Mouse (Mus musculus) kidney, embryonic 16.5 days (tissue): ENCODE measurements around the gene Arhgef6. TPM values are rescaled to one million over a fixed set of nuclear protein-coding genes. Genes with fewer than 3 reads are reported as not detected.

Experiments
- ATAC-seq: fragments of 200-750 bp; cut with Nextera tagmentation; 2 replicates; pipeline ENCODE4 v1.8.0; 2017; ENCODE audit warnings: moderate TSS enrichment; ENCODE audit not compliant: low FRiP score, low TSS enrichment
- H3K27ac ChIP-seq: fragments of 300-500 bp; sonication (generic); 2 replicates; pipeline ENCODE4 v1.5.1; 2014; ENCODE audit warnings: low read length
- H3K27me3 ChIP-seq: fragments of 300-500 bp; sonication (generic); 2 replicates; pipeline ENCODE4 v1.6.1; 2014; ENCODE audit warnings: low read length, control low read depth, mixed read lengths; ENCODE audit not compliant: insufficient read depth
- H3K36me3 ChIP-seq: fragments of 300-500 bp; sonication (generic); 2 replicates; pipeline ENCODE4 v1.6.1; 2014; ENCODE audit warnings: low read length, control low read depth, mixed read lengths; ENCODE audit not compliant: insufficient read depth
- H3K4me1 ChIP-seq: fragments of 300-500 bp; sonication (generic); 2 replicates; pipeline ENCODE4 v1.6.1; 2014; ENCODE audit warnings: low read length, control low read depth, mixed read lengths; ENCODE audit not compliant: insufficient read depth
- H3K4me2 ChIP-seq: fragments of 300-500 bp; sonication (generic); replicated peaks from 2 replicates; pipeline ENCODE4 v1.6.1; 2014; ENCODE audit warnings: low read depth, low read length
- H3K4me3 ChIP-seq: fragments of 300-500 bp; sonication (generic); 2 replicates; pipeline ENCODE4 v1.5.1; 2014; ENCODE audit warnings: mild to moderate bottlenecking, low read length
- H3K9ac ChIP-seq: fragments of 300-500 bp; sonication (generic); replicated peaks from 2 replicates; pipeline ENCODE4 v1.6.1; 2014; ENCODE audit warnings: low read length
- H3K9me3 ChIP-seq: fragments of 300-500 bp; sonication (generic); 2 replicates; pipeline ENCODE4 v1.6.1; 2016; ENCODE audit warnings: low read length, control low read depth
- WGBS: fragments of 180-500 bp; shearing (Covaris S2); extraction: QIAGEN DNeasy Blood & Tissue Kit; methylation state at CpG from one replicate; pipeline ENCODE4 v1.1.7; 2014; 5-methylcytosine and 5-hydroxymethylcytosine counted together
- polyA plus RNA-seq: library from polyadenylated mRNA; unstranded; fragments of >200 nt; fragmentation: Nextera tagmentation; extraction: Ambion mirVana; gene quantifications from 2 replicates; pipeline ENCODE4 v1.2.1, GENCODE M21; 2015

Gene Arhgef6
- polyA plus RNA-seq, 1 experiment from 2014 or later: 3.9 TPM

- Histone ChIP-seq H3K4me2 (no peak overlapping the region), H3K4me1 (no peaks in the 10 kb centered on the region), H3K27me3 (no peaks in the 10 kb centered on the region), H3K36me3 (no peaks in the 10 kb centered on the region), H3K9ac (no peak overlapping the region), H3K9me3 (no peaks in the 10 kb centered on the region), H3K27ac (no peak overlapping the region), H3K4me3 (no peak overlapping the region)
- no peak for ATAC-seq
- 81% methylated on average over 3 of the region's 3 CpGs for WGBS
Measured at GRCm38 (mm10) chrX:57304784-57305287, 33.7 kb downstream of the Arhgef6 start.

- 74% methylated on average over 8 of the region's 8 CpGs for WGBS
- Histone ChIP-seq H3K4me2 (no peak overlapping the region), H3K27me3 (no peaks in the 10 kb centered on the region), H3K27ac (no peak overlapping the region), H3K4me1 (no peaks in the 10 kb centered on the region), H3K4me3 (no peak overlapping the region), H3K9ac (no peak overlapping the region), H3K9me3 (no peaks in the 10 kb centered on the region), H3K36me3 (no peaks in the 10 kb centered on the region)
- ATAC-seq: no peak
Measured at GRCm38 (mm10) chrX:57303188-57303878, 35.2 kb downstream of the Arhgef6 start.

- Histone ChIP-seq H3K4me1 (no peaks in the 10 kb centered on the region), H3K4me2 (no peak overlapping the region), H3K9ac (no peak overlapping the region), H3K36me3 (no peaks in the 10 kb centered on the region), H3K9me3 (no peaks in the 10 kb centered on the region), H3K27ac (no peak overlapping the region), H3K27me3 (no peaks in the 10 kb centered on the region), H3K4me3 (no peak overlapping the region)
- no peak for ATAC-seq
- 63% methylated on average over 7 of the region's 7 CpGs for WGBS
Measured at GRCm38 (mm10) chrX:57298946-57299345, 39.6 kb downstream of the Arhgef6 start.

GRCm38 (mm10) chrX:57288458-57288857 is 50.1 kb downstream of the Arhgef6 start:
- no peaks in the 10 kb centered on the region for H3K4me1 ChIP-seq
- no peaks in the 10 kb centered on the region for H3K27me3 ChIP-seq
- no peaks in the 10 kb centered on the region for H3K36me3 ChIP-seq
- no peaks in the 10 kb centered on the region for H3K9me3 ChIP-seq
- H3K27ac ChIP-seq: no peak overlapping the region
- no peak overlapping the region for H3K4me3 ChIP-seq
- no peak overlapping the region for H3K9ac ChIP-seq
- no peak overlapping the region for H3K4me2 ChIP-seq
- WGBS: 67% methylated on average over 3 of the region's 3 CpGs
- ATAC-seq: no peak

GRCm38 (mm10) chrX:57286281-57286680 is 52.2 kb downstream of the Arhgef6 start:
- H3K4me3 ChIP-seq: no peak overlapping the region
- H3K4me1 ChIP-seq: no peaks in the 10 kb centered on the region
- H3K27me3 ChIP-seq: no peaks in the 10 kb centered on the region
- no peak for ATAC-seq
- no peak overlapping the region for H3K9ac ChIP-seq
- no peak overlapping the region for H3K27ac ChIP-seq
- H3K36me3 ChIP-seq: no peaks in the 10 kb centered on the region
- WGBS: 61% methylated on average over 9 of the region's 9 CpGs
- no peak overlapping the region for H3K4me2 ChIP-seq
- no peaks in the 10 kb centered on the region for H3K9me3 ChIP-seq

- no peak for ATAC-seq
- no peaks in the 10 kb centered on the region for H3K36me3 ChIP-seq
- H3K4me1 ChIP-seq: no peaks in the 10 kb centered on the region
- no peak overlapping the region for H3K4me3 ChIP-seq
- no peaks in the 10 kb centered on the region for H3K9me3 ChIP-seq
- 96% methylated on average over 3 of the region's 3 CpGs for WGBS
- no peaks in the 10 kb centered on the region for H3K27me3 ChIP-seq
- no peak overlapping the region for H3K4me2 ChIP-seq
- no peak overlapping the region for H3K9ac ChIP-seq
- H3K27ac ChIP-seq: no peak overlapping the region
Measured at GRCm38 (mm10) chrX:57282184-57282583, 56.3 kb downstream of the Arhgef6 start.

GRCm38 (mm10) chrX:57277560-57278335 is 60.8 kb downstream of the Arhgef6 start:
- H3K27me3 ChIP-seq: no peaks in the 10 kb centered on the region
- ATAC-seq: peak; percentile 23; the same call in 1 of the 2 replicates
- H3K9me3 ChIP-seq: no peaks in the 10 kb centered on the region
- H3K27ac ChIP-seq: no peak overlapping the region
- no peaks in the 10 kb centered on the region for H3K36me3 ChIP-seq
- no peak overlapping the region for H3K4me3 ChIP-seq
- H3K4me1 ChIP-seq: no peaks in the 10 kb centered on the region
- peak overlapping the region; percentile 36; the same call in 1 of the 2 replicates for H3K9ac ChIP-seq
- no peak overlapping the region for H3K4me2 ChIP-seq
- 50% methylated on average over 6 of the region's 6 CpGs for WGBS

GRCm38 (mm10) chrX:57263515-57263914 is 75.0 kb downstream of the Arhgef6 start:
- 74% methylated on average over 4 of the region's 4 CpGs for WGBS
- H3K4me2 ChIP-seq: no peak overlapping the region
- no peak overlapping the region for H3K4me3 ChIP-seq
- no peaks in the 10 kb centered on the region for H3K4me1 ChIP-seq
- no peaks in the 10 kb centered on the region for H3K36me3 ChIP-seq
- no peak for ATAC-seq
- no peak overlapping the region for H3K27ac ChIP-seq
- H3K9ac ChIP-seq: no peak overlapping the region
- no peaks in the 10 kb centered on the region; the same call in 1 of the 2 replicates for H3K27me3 ChIP-seq
- no peaks in the 10 kb centered on the region for H3K9me3 ChIP-seq

- Histone ChIP-seq H3K4me3 (no peak overlapping the region), H3K9ac (no peak overlapping the region), H3K4me2 (no peak overlapping the region), H3K27ac (no peak overlapping the region), H3K36me3 (no peaks in the 10 kb centered on the region), H3K9me3 (no peaks in the 10 kb centered on the region), H3K27me3 (no peaks in the 10 kb centered on the region; the same call in 1 of the 2 replicates), H3K4me1 (no peaks in the 10 kb centered on the region)
- no peak for ATAC-seq
- WGBS: 56% methylated on average over 2 of the region's 2 CpGs
Measured at GRCm38 (mm10) chrX:57260744-57261143, 77.8 kb downstream of the Arhgef6 start.
